14 mouse cellular contexts compared by ENCODE assay signal in the genomic region with DNA sequence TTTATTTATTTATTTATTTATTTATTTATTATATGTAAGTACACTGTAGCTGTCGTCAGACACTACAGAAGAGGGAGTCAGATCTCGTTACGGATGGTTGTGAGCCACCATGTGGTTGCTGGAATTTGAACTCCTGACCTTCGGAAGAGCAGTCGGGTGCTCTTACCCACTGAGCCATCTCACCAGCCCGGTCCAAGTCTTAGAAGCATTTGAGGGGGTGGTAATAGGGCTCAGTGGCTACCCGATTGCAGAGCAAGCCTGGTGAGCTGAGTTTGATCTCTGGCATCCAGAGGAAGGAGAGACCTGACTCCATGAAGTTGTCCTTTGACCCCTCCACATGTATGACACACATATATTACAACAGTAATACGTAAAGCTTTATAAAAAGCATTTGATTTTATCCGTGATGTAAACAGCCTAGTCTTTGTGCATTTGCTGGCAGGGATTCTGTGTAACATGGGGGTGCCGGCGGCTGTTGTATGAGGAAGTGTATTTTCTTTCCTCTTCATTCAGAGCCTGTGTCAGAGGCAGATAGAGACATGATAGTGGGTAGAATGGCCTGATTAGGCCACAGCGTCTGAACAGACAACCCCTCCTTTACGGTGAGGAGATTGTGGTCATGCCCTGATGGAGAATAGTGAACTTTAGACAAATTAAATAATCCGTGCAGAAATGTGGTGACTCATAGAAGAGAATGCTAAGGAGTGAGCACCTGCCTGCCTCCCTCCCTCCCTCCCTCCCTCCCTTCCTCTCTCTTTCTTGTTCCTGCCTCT. TPM values are rescaled to one million over a fixed set of nuclear protein-coding genes. Genes with fewer than 3 reads are reported as not detected.
DNase-seq lines count a peak whose midpoint lies in the region; ATAC-seq and TF ChIP-seq lines count a peak whose summit lies in the region.
"Had no signal": no experiment of that assay in that cellular context is flagged by ENCODE, and none has a peak within 500 bp of the region (broad histone marks: within the 10 kb centered on the region; RNA-seq: fewer than 3 reads in every experiment).

No protein-coding gene starts in this region.

- TF ChIP-seq EP300 in MEL (IDR thresholded peaks at IDR 0.05; ENCODE audit: low read depth in 1 of 2, low read length in 2 of 2), result peak; percentile 64 to 71

- 41% methylated on average over 14 of the region's 14 CpGs for WGBS in kidney, adult 2 months
- WGBS in kidney, embryonic 16.5 days, result 60% methylated on average over 14 of the region's 14 CpGs
- WGBS in liver, embryonic 11.5 days, result 49% methylated on average over 14 of the region's 14 CpGs

- no peaks in the 10 kb centered on the region; the same call in none of the 2 replicates for H3K36me3 ChIP-seq in kidney, adult 2 months (ENCODE audit: control insufficient read depth, insufficient read depth, low read length)
- H3K36me3 ChIP-seq in MEL (ENCODE audit: control insufficient read depth in 1 of 2, insufficient read depth in 2 of 2, low read length in 2 of 2), result peaks cover 0 to 19% of the 10 kb centered on the region in 2 experiments; a peak in 2 of 4 replicates
- H3K36me3 ChIP-seq in kidney, embryonic 16.5 days (ENCODE audit: insufficient read depth, low read length), result no peaks in the 10 kb centered on the region
- H3K36me3 ChIP-seq in liver, embryonic 11.5 days (ENCODE audit: control insufficient read depth, insufficient read depth, low read length), result no peaks in the 10 kb centered on the region
- H3K36me3 ChIP-seq: neural tube, embryonic 12.5 days had no signal

- peaks cover 47% of the 10 kb centered on the region for H3K4me1 ChIP-seq in kidney, adult 2 months (ENCODE audit: control insufficient read depth, insufficient read depth, low read length)
- peaks cover 3 to 30% of the 10 kb centered on the region in 2 experiments for H3K4me1 ChIP-seq in MEL (ENCODE audit: control insufficient read depth in 1 of 2, insufficient read depth in 2 of 2, low read length in 2 of 2)
- peaks cover 39% of the 10 kb centered on the region for H3K4me1 ChIP-seq in kidney, embryonic 16.5 days (ENCODE audit: insufficient read depth, low read length)
- peaks cover 19% of the 10 kb centered on the region for H3K4me1 ChIP-seq in liver, embryonic 11.5 days (replicated peaks; ENCODE audit: control insufficient read depth, insufficient read depth, low read length)

- no peaks in the 10 kb centered on the region for H3K27me3 ChIP-seq in kidney, adult 2 months (replicated peaks; ENCODE audit: control insufficient read depth, insufficient read depth, low read length)
- no peaks in the 10 kb centered on the region; a peak in 3 of 4 replicates for H3K27me3 ChIP-seq in MEL (ENCODE audit: control insufficient read depth in 1 of 2, insufficient read depth in 2 of 2, low read length in 2 of 2)
- H3K27me3 ChIP-seq in kidney, embryonic 16.5 days (ENCODE audit: insufficient read depth, low read length), result no peaks in the 10 kb centered on the region
- H3K27me3 ChIP-seq in liver, embryonic 11.5 days (replicated peaks; ENCODE audit: control insufficient read depth, insufficient read depth, low read length), result no peaks in the 10 kb centered on the region; the same call in 1 of the 2 replicates
- H3K27me3 ChIP-seq: CH12.LX; neural tube, embryonic 12.5 days had no signal

- H3K9me3 ChIP-seq in MEL (replicated peaks; ENCODE audit: insufficient read depth, low read length), result no peaks in the 10 kb centered on the region
- H3K9me3 ChIP-seq in kidney, embryonic 16.5 days (ENCODE audit: low read length), result no peaks in the 10 kb centered on the region
- no peaks in the 10 kb centered on the region for H3K9me3 ChIP-seq in liver, embryonic 11.5 days (ENCODE audit: control insufficient read depth, low read length)
- H3K9me3 ChIP-seq: neural tube, embryonic 12.5 days had no signal

- no peak overlapping the region for H3K4me3 ChIP-seq in kidney, adult 2 months (ENCODE audit: insufficient read depth, low read depth, low read length)
- no peak overlapping the region for H3K4me3 ChIP-seq in MEL (ENCODE audit: control insufficient read depth in 1 of 2, insufficient read depth in 1 of 2, low read depth in 2 of 2, low read length in 2 of 2)
- no peak overlapping the region for H3K4me3 ChIP-seq in kidney, embryonic 16.5 days (ENCODE audit: low read length)
- no peak overlapping the region for H3K4me3 ChIP-seq in liver, embryonic 11.5 days (ENCODE audit: low read depth, low read length)
- H3K4me3 ChIP-seq: neural tube, embryonic 12.5 days had no signal

- no peak for TF ChIP-seq RAD21 in MEL (IDR thresholded peaks at IDR 0.05; ENCODE audit: low read depth, low read length)

- no peak overlapping the region for H3K9ac ChIP-seq in MEL (ENCODE audit: control insufficient read depth, low read depth, low read length, poor library complexity, severe bottlenecking)
- H3K9ac ChIP-seq in kidney, embryonic 16.5 days (replicated peaks; ENCODE audit: low read length), result no peak overlapping the region
- no peak overlapping the region for H3K9ac ChIP-seq in liver, embryonic 11.5 days (ENCODE audit: low read depth, low read length)
- H3K9ac ChIP-seq: lung, embryonic 14.5 days; neural tube, embryonic 12.5 days had no signal

- TF ChIP-seq POLR2A in kidney, adult 2 months (IDR thresholded peaks at IDR 0.05; ENCODE audit: low read depth, low read length), result no peak
- TF ChIP-seq POLR2A in MEL (IDR thresholded peaks at IDR 0.05; ENCODE audit: control insufficient read depth in 1 of 2, insufficient read depth in 1 of 2, low read depth in 1 of 2, low read length in 2 of 2, poor library complexity in 1 of 2), result no peak

- peak; percentile 46 for ATAC-seq in common myeloid progenitor, adult 5-6 weeks (replicated peaks; ENCODE audit: low read depth, poor library complexity, severe bottlenecking)
- ATAC-seq in kidney, embryonic 16.5 days (ENCODE audit: low FRiP score, low TSS enrichment), result peak; percentile 77
- no peak for ATAC-seq in liver, embryonic 11.5 days (replicated peaks; ENCODE audit: low FRiP score)

- no peak for TF ChIP-seq CTCF in kidney, adult 2 months (conservative IDR thresholded peaks at IDR 0.05; ENCODE audit: insufficient read depth, insufficient read length, low read depth, low read length)
- no peak for TF ChIP-seq CTCF in MEL (IDR thresholded peaks at IDR 0.05 in 2 of 3, conservative IDR thresholded peaks at IDR 0.05 in 1 of 3; ENCODE audit: control insufficient read depth in 1 of 3, insufficient read depth in 1 of 3, low read depth in 2 of 3, low read length in 3 of 3, poor library complexity in 1 of 3, severe bottlenecking in 1 of 3)

- no peaks in the 10 kb centered on the region for H3K79me2 ChIP-seq in MEL (ENCODE audit: control insufficient read depth, insufficient read depth, low read length, poor library complexity)

- H3K27ac ChIP-seq in kidney, adult 2 months (ENCODE audit: insufficient read depth, low read depth, low read length), result peak overlapping the region; percentile 96
- no peak overlapping the region for H3K27ac ChIP-seq in MEL (ENCODE audit: control insufficient read depth, low read depth, low read length)
- H3K27ac ChIP-seq in kidney, embryonic 16.5 days (ENCODE audit: low read length), result peak overlapping the region; percentile 73; the same call in 1 of the 2 replicates
- no peak overlapping the region for H3K27ac ChIP-seq in liver, embryonic 11.5 days (ENCODE audit: low read depth, low read length)
- H3K27ac ChIP-seq: neural tube, embryonic 12.5 days had no signal

- peak; percentile 71 for DNase-seq in kidney, adult 2 months
- no peak for DNase-seq in kidney, postnatal 14 days
- DNase-seq in MEL (ENCODE audit: low read depth, low spot score), result peak; percentile 70
- DNase-seq in liver, embryonic 11.5 days (ENCODE audit: low spot score), result no peak
- no peak for DNase-seq in ovary, postnatal 36 days (ENCODE audit: low spot score)
- DNase-seq in right cerebral cortex, postnatal 4 days, result no peak
- DNase-seq: cerebellum, adult 11-12 months; gastrocnemius, postnatal 10 days; lung, embryonic 14.5 days; thymus, postnatal 14 days had no signal

- H3K4me2 ChIP-seq in kidney, embryonic 16.5 days (replicated peaks; ENCODE audit: low read depth, low read length), result no peak overlapping the region
- H3K4me2 ChIP-seq in liver, embryonic 11.5 days, result no peak overlapping the region
- H3K4me2 ChIP-seq: lung, embryonic 14.5 days; neural tube, embryonic 12.5 days had no signal

TF ChIP-seq in MEL, 35 proteins besides CTCF, POLR2A, EP300 and RAD21:
- TF ChIP-seq GATA1 (IDR thresholded peaks at IDR 0.05; ENCODE audit: low read depth, low read length), result peak; percentile 82
- TF ChIP-seq MYC (IDR thresholded peaks at IDR 0.05; ENCODE audit: low read depth, low read length), result peak; percentile 53; the same call in 1 of the 2 replicates
- TF ChIP-seq RCOR1 (IDR thresholded peaks at IDR 0.05; ENCODE audit: low read depth, low read length), result peak; percentile 88
- peak; percentile 19; the same call in 1 of the 2 replicates for TF ChIP-seq ETS1 (IDR thresholded peaks at IDR 0.05; ENCODE audit: low read depth, low read length)
- no peak for TF ChIP-seq TAL1 (IDR thresholded peaks at IDR 0.05; ENCODE audit: low read length)
- peak; percentile 77 for TF ChIP-seq TBP (IDR thresholded peaks at IDR 0.05; ENCODE audit: low read depth, low read length)
- TF ChIP-seq TCF12 (IDR thresholded peaks at IDR 0.05; ENCODE audit: low read depth, low read length), result peak; percentile 62
- TF ChIP-seq CHD1 (IDR thresholded peaks at IDR 0.05; ENCODE audit: low read depth, low read length), result no peak
TF ChIP-seq in MEL: peak in this region for 6.

RNA-seq across cellular contexts. Expression of gene Syne2, which starts 38.3 kb away (rescaled TPM):
- polyA plus RNA-seq in kidney, adult 2 months (2012; rRNA removed), result 54.5 and 68.4 TPM in 2 replicates
- 0.10 and 0.15 TPM in 2 replicates for total RNA-seq in MEL (2012; rRNA removed)
- polyA plus RNA-seq in MEL (2012; ENCODE audit: insufficient read depth in 1 of 2, insufficient read length in 2 of 2, low read depth in 1 of 2, low replicate concordance in 2 of 2, missing spikeins in 1 of 2), result under 1 TPM in 1 of 2 experiments, not detected in 1; 0.06 TPM
- total RNA-seq in common myeloid progenitor, adult 5-6 weeks (2017), result 12.2 and 13.8 TPM in 2 replicates
- 58.7 and 61.9 TPM in 2 replicates for polyA plus RNA-seq in kidney, embryonic 16.5 days (2015; fragmentation: Nextera tagmentation; extraction: Ambion mirVana)
- polyA plus RNA-seq in liver, embryonic 11.5 days (2014; fragmentation: Nextera tagmentation; extraction: Ambion mirVana), result 17.9 and 21.5 TPM in 2 replicates

Comparison
In these comparisons a context has a peak if more than half of its experiments do, and no peak if none do; other contexts are left out.
1. DNase-seq: peak in kidney, adult 2 months (single experiment) and MEL (single experiment); none in kidney, postnatal 14 days (single experiment), liver, embryonic 11.5 days (single experiment), ovary, postnatal 36 days (single experiment) and right cerebral cortex, postnatal 4 days (single experiment).
2. H3K27ac ChIP-seq: peak in kidney, adult 2 months (single experiment) and kidney, embryonic 16.5 days (single experiment); none in MEL (single experiment) and liver, embryonic 11.5 days (single experiment).
3. RNA of gene Syne2, which starts 38.3 kb away (polyA plus RNA-seq): 58.7 to 61.9 TPM in kidney, embryonic 16.5 days, 54.5 to 68.4 TPM in kidney, adult 2 months and 17.9 to 21.5 TPM in liver, embryonic 11.5 days; 0.06 TPM in MEL; every median in the first group is over 10 times any median in the second.